9 mouse cellular contexts compared by ENCODE assay signal in the genomic region with DNA sequence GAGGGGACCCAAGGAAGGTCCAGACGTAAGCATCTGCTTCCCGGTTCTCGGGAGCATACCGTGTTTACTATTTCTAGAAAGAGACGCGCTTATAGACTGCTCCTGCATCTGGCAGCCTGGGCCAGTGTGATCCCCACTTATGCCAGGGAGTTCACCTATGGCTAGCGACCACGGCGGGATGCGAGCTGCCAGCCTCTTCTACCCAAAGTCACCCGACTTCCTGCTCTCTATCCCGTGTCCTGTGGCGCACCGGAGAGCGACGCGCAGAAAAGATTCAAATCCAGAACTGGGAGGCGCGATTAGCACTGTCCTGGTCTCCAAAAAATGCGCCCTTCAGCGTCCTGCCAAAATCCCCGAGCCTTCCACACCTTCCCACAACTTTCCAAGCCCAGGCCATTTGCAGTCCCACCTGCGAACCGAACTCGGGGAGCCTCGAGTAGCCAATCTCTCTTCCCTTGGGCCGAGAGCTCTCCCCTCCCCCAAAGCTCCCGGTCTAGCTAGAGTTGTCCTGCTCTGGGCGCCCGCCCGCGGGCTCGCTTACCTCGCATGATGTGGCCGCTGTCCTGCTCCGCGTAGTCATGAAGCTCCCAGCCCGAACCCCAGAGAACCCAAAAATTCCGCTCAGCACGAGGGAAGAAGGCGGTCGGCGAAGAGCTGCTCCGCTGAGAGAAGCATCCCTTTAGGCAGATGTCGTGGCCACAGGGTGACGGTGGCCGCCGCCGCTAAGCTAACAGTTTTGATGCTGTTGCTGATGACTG. TPM values are rescaled to one million over a fixed set of nuclear protein-coding genes. Genes with fewer than 3 reads are reported as not detected.
DNase-seq lines count a peak whose midpoint lies in the region; ATAC-seq lines count a peak whose summit lies in the region.
"Had no signal": no experiment of that assay in that cellular context is flagged by ENCODE, and none has a peak within 500 bp of the region (broad histone marks: within the 10 kb centered on the region; RNA-seq: fewer than 3 reads in every experiment).

No protein-coding gene starts in this region.

- H3K9me3 ChIP-seq in hindbrain, embryonic 14.5 days (ENCODE audit: control insufficient read depth, low read length): no peaks in the 10 kb centered on the region
- H3K9me3 ChIP-seq in midbrain, embryonic 10.5 days (replicated peaks): no peaks in the 10 kb centered on the region
- no peaks in the 10 kb centered on the region for H3K9me3 ChIP-seq in stomach, embryonic 15.5 days

- under 1% methylated on average over 49 of the region's 49 CpGs for WGBS in hindbrain, embryonic 14.5 days
- under 1% methylated on average over 49 of the region's 49 CpGs for WGBS in midbrain, embryonic 10.5 days
- WGBS in stomach, embryonic 15.5 days: 2% methylated on average over 49 of the region's 49 CpGs

- H3K4me1 ChIP-seq in hindbrain, embryonic 14.5 days (replicated peaks; ENCODE audit: control insufficient read depth, insufficient read depth, low read length): peaks cover 20% of the 10 kb centered on the region; the same call in 1 of the 2 replicates
- H3K4me1 ChIP-seq in midbrain, embryonic 10.5 days: peaks cover 32% of the 10 kb centered on the region
- peaks cover 7% of the 10 kb centered on the region; the same call in 1 of the 2 replicates for H3K4me1 ChIP-seq in stomach, embryonic 15.5 days

- no peaks in the 10 kb centered on the region for H3K27me3 ChIP-seq in hindbrain, embryonic 14.5 days (ENCODE audit: control insufficient read depth, insufficient read depth, low read length)
- H3K27me3 ChIP-seq in midbrain, embryonic 10.5 days (ENCODE audit: low read depth, poor library complexity, severe bottlenecking): peaks cover 51% of the 10 kb centered on the region
- peaks cover 20% of the 10 kb centered on the region for H3K27me3 ChIP-seq in stomach, embryonic 15.5 days (replicated peaks)

- intact Hi-C loops in left cerebral cortex, postnatal 14 days (cut with DNase I): no loop called here

- peak overlapping the region; percentile 66 for H3K4me3 ChIP-seq in hindbrain, embryonic 14.5 days (replicated peaks; ENCODE audit: low read length)
- H3K4me3 ChIP-seq in midbrain, embryonic 10.5 days: peak overlapping the region; percentile 60
- peak overlapping the region; percentile 45 for H3K4me3 ChIP-seq in stomach, embryonic 15.5 days (replicated peaks)

- peak; percentile 70 for ATAC-seq in hindbrain, embryonic 14.5 days (ENCODE audit: low FRiP score)
- ATAC-seq in stomach, embryonic 15.5 days (ENCODE audit: insufficient read depth, low FRiP score, low read depth): peak; percentile 65; the same call in 1 of the 2 replicates

- H3K4me2 ChIP-seq in hindbrain, embryonic 14.5 days (replicated peaks): peak overlapping the region; percentile 75
- H3K4me2 ChIP-seq in stomach, embryonic 15.5 days: peak overlapping the region; percentile 96

- peak overlapping the region; percentile 57 for H3K9ac ChIP-seq in hindbrain, embryonic 14.5 days
- no peak overlapping the region for H3K9ac ChIP-seq in stomach, embryonic 15.5 days

- DNase-seq in MN1 (ENCODE audit: low spot score): peak; percentile 55
- peak; percentile 11 to 26 for DNase-seq in cerebellum, adult 18-20 months
- DNase-seq in forelimb bud, embryonic 11.5 days (ENCODE audit: low read depth, low spot score): peak; percentile 39
- peak; percentile 51 for DNase-seq in hindbrain, embryonic 14.5 days (ENCODE audit: low spot score)
- peak; percentile 33 to 44 for DNase-seq in left cerebral cortex, postnatal 14 days (ENCODE audit: low spot score in 2 of 2)
- peak; percentile 71 for DNase-seq in midbrain, embryonic 10.5 days (ENCODE audit: low spot score)
- DNase-seq in spleen, postnatal 10 days (ENCODE audit: low spot score in 2 of 2): no peak

- H3K27ac ChIP-seq in hindbrain, embryonic 14.5 days: peak overlapping the region; percentile 73; the same call in 1 of the 2 replicates
- H3K27ac ChIP-seq in midbrain, embryonic 10.5 days (replicated peaks): peak overlapping the region; percentile 81
- H3K27ac ChIP-seq in stomach, embryonic 15.5 days: no peak overlapping the region

- H3K36me3 ChIP-seq in hindbrain, embryonic 14.5 days (replicated peaks; ENCODE audit: control insufficient read depth, insufficient read depth): no peaks in the 10 kb centered on the region
- H3K36me3 ChIP-seq in midbrain, embryonic 10.5 days: no peaks in the 10 kb centered on the region
- no peaks in the 10 kb centered on the region for H3K36me3 ChIP-seq in stomach, embryonic 15.5 days

RNA-seq across cellular contexts. Expression of a gene that starts 0.8 kb away (rescaled TPM):
- polyA plus RNA-seq in hindbrain, embryonic 14.5 days (2014; fragmentation: Nextera tagmentation; extraction: Ambion mirVana): 13.7 and 14.9 TPM in 2 replicates
- total RNA-seq in left cerebral cortex, postnatal 14 days (2021): 10 to 100 TPM; 53.4 to 75.6 TPM
- polyA plus RNA-seq in midbrain, embryonic 10.5 days (2016; fragmentation: Nextera tagmentation; extraction: Ambion mirVana): 1.5 and 3.2 TPM in 2 replicates
- polyA plus RNA-seq in stomach, embryonic 15.5 days (2015; fragmentation: Nextera tagmentation; extraction: Ambion mirVana): 0.49 and 0.55 TPM in 2 replicates
- polyA plus RNA-seq: erythroblast, embryonic 14.5 days had no signal

Comparison
In these comparisons a context has a peak if more than half of its experiments do, and no peak if none do; other contexts are left out.
1. DNase-seq: peak in MN1 (single experiment), cerebellum, adult 18-20 months (2 of 2), forelimb bud, embryonic 11.5 days (single experiment), hindbrain, embryonic 14.5 days (single experiment), left cerebral cortex, postnatal 14 days (2 of 2) and midbrain, embryonic 10.5 days (single experiment); none in spleen, postnatal 10 days (0 of 2).
2. Peak in every context shown above with its lines, with median percentiles within 50 percentile points of each other: H3K4me3 ChIP-seq.